26 mouse cellular contexts compared by ENCODE assay signal in genomic region chr11:62610304-62610703, GRCm38 (mm10).
"Had no signal": no experiment of that assay in that cellular context is flagged by ENCODE, and none has a peak within 500 bp of the region (broad histone marks: within the 10 kb centered on the region; RNA-seq: fewer than 3 reads in every experiment).

No protein-coding gene starts in this region.

- H3K27ac ChIP-seq: embryonic facial prominence, embryonic 10.5 days; embryonic facial prominence, embryonic 12.5 days; embryonic facial prominence, embryonic 13.5 days; embryonic facial prominence, embryonic 15.5 days; forebrain, embryonic 10.5 days; forebrain, embryonic 12.5 days; forebrain, embryonic 13.5 days; forebrain, embryonic 15.5 days; gastrocnemius, adult 2 months; heart, adult 2 months; heart, embryonic 10.5 days had no signal

- H3K9ac ChIP-seq: embryonic facial prominence, embryonic 12.5 days; embryonic facial prominence, embryonic 13.5 days; embryonic facial prominence, embryonic 15.5 days; forebrain, embryonic 12.5 days; forebrain, embryonic 13.5 days; forebrain, embryonic 15.5 days; forebrain, postnatal 0 days had no signal

- H3K4me3 ChIP-seq: embryonic facial prominence, embryonic 10.5 days; embryonic facial prominence, embryonic 12.5 days; embryonic facial prominence, embryonic 13.5 days; embryonic facial prominence, embryonic 15.5 days; erythroblast, embryonic 14.5 days; forebrain, embryonic 10.5 days; forebrain, embryonic 12.5 days; forebrain, embryonic 13.5 days; forebrain, embryonic 15.5 days; gastrocnemius, adult 2 months; heart, adult 2 months; heart, embryonic 10.5 days had no signal

- ATAC-seq: forebrain, embryonic 13.5 days; forebrain, embryonic 14.5 days; forebrain, embryonic 15.5 days; forebrain, embryonic 16.5 days; forebrain, postnatal 0 days had no signal

- DNase-seq: cerebellum, adult 9-10 months; cerebellum, adult 9-11 months; cerebellum, postnatal 10 days; cerebellum, postnatal 14 days; cerebellum, postnatal 25 days; cerebellum, postnatal 36 days; embryo, embryonic 11 days; forebrain, postnatal 0 days; gastrocnemius, adult 2 months; gastrocnemius, postnatal 10 days; gastrocnemius, postnatal 14 days; gastrocnemius, postnatal 36 days; heart, adult 18-20 months; heart, adult 2 months had no signal

- H3K27me3 ChIP-seq: embryonic facial prominence, embryonic 12.5 days; embryonic facial prominence, embryonic 13.5 days; embryonic facial prominence, embryonic 15.5 days; forebrain, embryonic 12.5 days; forebrain, embryonic 13.5 days; forebrain, embryonic 15.5 days had no signal

- H3K9me3 ChIP-seq: embryonic facial prominence, embryonic 10.5 days; embryonic facial prominence, embryonic 12.5 days; embryonic facial prominence, embryonic 13.5 days; embryonic facial prominence, embryonic 15.5 days; forebrain, embryonic 10.5 days; forebrain, embryonic 12.5 days; forebrain, embryonic 13.5 days; forebrain, embryonic 15.5 days; heart, embryonic 10.5 days had no signal

- H3K4me2 ChIP-seq: embryonic facial prominence, embryonic 12.5 days; embryonic facial prominence, embryonic 13.5 days; embryonic facial prominence, embryonic 15.5 days; forebrain, embryonic 12.5 days; forebrain, embryonic 13.5 days; forebrain, embryonic 15.5 days had no signal
